Mouse (Mus musculus) activated CD4-positive, CD25-positive, alpha-beta regulatory T cell (primary cell): ENCODE measurements around the gene Nat14. TPM values are rescaled to one million over a fixed set of nuclear protein-coding genes. Genes with fewer than 3 reads are reported as not detected.

Source experiments
- polyA plus RNA-seq, 2 experiments: library from polyadenylated mRNA; unstranded; fragments of 100-300 nt; shearing (Covaris generic); gene quantifications; one replicate each; pipeline ENCODE4 v1.2.1; 2017

Nat14 gene
- under 1 TPM; 0.49 to 0.79 TPM for polyA plus RNA-seq

GRCm38 (mm10) chr7:4921824-4922482, at the start of gene Nat14:
TSS of gene Nat14 (plus strand) at chr7:4922028.

DNA sequence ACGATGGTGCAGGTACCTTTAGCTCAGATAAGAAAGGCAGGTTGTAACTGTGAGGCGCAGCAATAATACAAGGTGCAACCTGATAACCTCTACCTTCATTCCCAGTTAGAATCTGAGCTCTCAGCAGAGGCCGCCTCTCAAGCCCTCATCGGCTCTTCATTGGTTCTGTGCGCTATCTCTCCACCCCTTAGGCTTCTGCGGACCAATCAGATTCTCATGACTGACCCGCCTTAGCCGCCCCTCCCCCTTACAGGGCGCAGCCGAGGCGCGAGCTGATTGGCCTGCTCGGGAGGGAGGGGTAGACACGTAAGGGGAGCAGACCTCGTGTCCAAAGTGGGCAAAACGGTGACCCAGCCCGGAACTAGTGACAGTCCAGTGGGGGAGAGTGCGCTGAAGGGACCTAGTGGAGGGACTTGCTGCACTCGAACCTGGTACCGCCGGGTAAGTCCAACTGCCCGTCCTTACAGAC, 45.0 kb upstream of the Nat14 start, which contains the start of gene Isoc2a:
Gene Isoc2a, plus strand, starts transcription at position 401 of the 469 bp plus-strand sequence.

GRCm38 (mm10) chr7:4906466-4906950, 15.3 kb upstream of the Nat14 start, which contains the start of gene Gm36210:
TSS of gene Gm36210 (minus strand) at chr7:4906516.

DNA sequence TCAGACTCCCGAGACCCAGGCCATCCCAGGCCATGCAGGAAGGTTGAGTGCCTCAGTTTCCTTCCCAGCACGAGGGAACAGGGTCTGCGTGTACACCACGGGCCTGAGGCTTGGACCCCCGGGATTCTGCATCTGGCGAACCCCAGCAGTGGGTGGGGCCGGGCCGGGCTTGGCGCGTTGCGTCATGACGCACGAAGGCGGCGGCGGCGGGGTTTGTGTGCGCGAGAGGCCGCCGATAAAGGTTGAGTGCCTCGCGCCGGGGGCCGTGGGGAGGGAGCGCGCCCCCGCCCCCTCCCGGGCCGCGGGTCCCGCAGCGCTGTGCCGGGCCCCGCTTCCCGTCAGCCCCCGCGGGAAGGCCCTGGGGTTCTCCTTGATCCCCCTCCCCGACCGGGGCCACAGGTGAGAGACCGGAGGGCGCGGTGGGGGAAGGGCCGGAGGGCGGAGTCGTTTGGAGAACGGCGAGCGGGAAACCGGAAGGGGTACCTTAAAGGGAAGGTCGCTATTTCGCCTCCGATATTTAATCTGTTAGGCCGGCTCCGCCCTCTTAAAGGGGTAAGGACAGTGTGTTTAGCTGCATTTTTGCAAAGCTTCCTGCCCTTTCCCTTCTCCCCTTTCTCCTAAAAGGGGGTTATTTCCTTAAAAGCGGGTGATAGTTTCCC, 6.7 kb upstream of the Nat14 start, which contains the start of gene Zfp628:
Gene Zfp628, plus strand, starts transcription at position 211 of the 659 bp plus-strand sequence.

GRCm38 (mm10) chr7:4925441-4926381, 3.9 kb downstream of the Nat14 start, which contains the start of gene Ssc5d:
TSS of gene Ssc5d (plus strand) at chr7:4925785.

DNA sequence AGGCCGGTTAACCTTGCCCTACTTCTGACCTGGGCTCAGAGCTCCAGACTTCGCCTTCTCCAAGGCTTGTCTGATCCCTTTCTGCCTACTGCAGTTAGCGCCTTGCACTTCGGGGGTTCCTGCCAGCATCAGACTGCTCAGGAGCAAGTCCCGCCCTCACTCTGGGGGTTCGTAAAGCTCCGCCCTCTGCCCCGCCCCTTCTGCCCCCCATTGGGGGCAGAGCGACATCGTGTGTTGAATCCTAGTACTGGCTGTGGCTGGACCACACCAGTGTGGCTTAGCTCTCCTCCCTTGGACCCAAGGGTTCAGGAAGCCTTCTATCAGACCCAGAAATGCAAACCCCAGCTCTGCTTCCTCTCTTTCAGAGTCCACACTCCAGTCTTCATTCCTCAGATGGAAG, 42.4 kb downstream of the Nat14 start, which contains the start of gene Sbk2:
Gene Sbk2, minus strand, starts transcription at position 135 of the 400 bp plus-strand sequence.

GRCm38 (mm10) chr7:4971068-4971467, 49.2 kb downstream of the Nat14 start, which contains the start of gene Sbk3:
TSS of gene Sbk3 (minus strand) at chr7:4971168.

Other genes with a start within 250 kb of the Nat14 start
- 10 to 100 TPM; 53.0 to 59.9 TPM for gene Hspbp1, start 237.0 kb upstream of the Nat14 start, polyA plus RNA-seq
- under 1 TPM in 1 of 2 experiments, not detected in 1; 0.61 TPM for gene Brsk1, start 231.4 kb upstream of the Nat14 start, polyA plus RNA-seq
- under 1 TPM in 1 of 2 experiments, not detected in 1; 0.25 TPM for gene Tmem150b, start 196.8 kb upstream of the Nat14 start, polyA plus RNA-seq
- 10 to 100 TPM; 26.0 to 45.1 TPM for gene Kmt5c, start 181.9 kb upstream of the Nat14 start, polyA plus RNA-seq
- gene Cox6b2, start 168.9 kb upstream of the Nat14 start, polyA plus RNA-seq = 1 to 10 TPM; 3.0 to 9.5 TPM
- not detected for gene Fam71e2, start 150.7 kb upstream of the Nat14 start, polyA plus RNA-seq
- gene Il11, start 139.2 kb upstream of the Nat14 start, polyA plus RNA-seq = under 1 TPM; 0.16 to 0.20 TPM
- not detected for gene Tmem190, start 139.1 kb upstream of the Nat14 start, polyA plus RNA-seq
- 1 to 10 TPM; 5.5 to 8.8 TPM for gene Tmem238, start 132.4 kb upstream of the Nat14 start, polyA plus RNA-seq
- gene Rpl28, start 129.2 kb upstream of the Nat14 start, polyA plus RNA-seq = 100 to 1,000 TPM; 316 to 505 TPM
- 100 to 1,000 TPM; 126 to 185 TPM for gene Ube2s, start 109.4 kb upstream of the Nat14 start, polyA plus RNA-seq
- not detected for gene Shisa7, start 77.3 kb upstream of the Nat14 start, polyA plus RNA-seq
- gene Isoc2b, start 51.8 kb upstream of the Nat14 start, polyA plus RNA-seq = 10 to 100 TPM; 46.9 to 52.2 TPM
- under 1 TPM; 0.37 to 0.84 TPM for gene Isoc2a, start 44.9 kb upstream of the Nat14 start, polyA plus RNA-seq
- under 1 TPM in 1 of 2 experiments, not detected in 1; 0.32 TPM for gene Gm36210, start 15.5 kb upstream of the Nat14 start, polyA plus RNA-seq
- 1 to 10 TPM; 2.2 to 3.1 TPM for gene Zfp628, start 6.8 kb upstream of the Nat14 start, polyA plus RNA-seq
- not detected for gene Ssc5d, start 3.8 kb downstream of the Nat14 start, polyA plus RNA-seq
- not detected for gene Sbk2, start 42.4 kb downstream of the Nat14 start, polyA plus RNA-seq
- gene Sbk3, start 49.1 kb downstream of the Nat14 start, polyA plus RNA-seq = under 1 TPM in 1 of 2 experiments, not detected in 1; 0.05 TPM
- 10 to 100 TPM; 17.7 to 19.5 TPM for gene Zfp579, start 74.1 kb downstream of the Nat14 start, polyA plus RNA-seq
- 10 to 100 TPM; 31.1 to 33.7 TPM for gene Zfp524, start 92.4 kb downstream of the Nat14 start, polyA plus RNA-seq
- gene Fiz1, start 92.7 kb downstream of the Nat14 start, polyA plus RNA-seq = 10 to 100 TPM; 33.4 to 36.2 TPM
- 10 to 100 TPM in 1 of 2 experiments, 1 to 10 TPM in 1; 6.4 to 29.3 TPM for gene Gm44973, start 93.5 kb downstream of the Nat14 start, polyA plus RNA-seq
- gene Zfp865, start 98.3 kb downstream of the Nat14 start, polyA plus RNA-seq = 10 to 100 TPM; 10.4 to 11.4 TPM
- under 1 TPM; 0.18 to 0.86 TPM for gene Ccdc106, start 98.5 kb downstream of the Nat14 start, polyA plus RNA-seq
- gene 4632433K11Rik, start 112.1 kb downstream of the Nat14 start, polyA plus RNA-seq = not detected
- gene Zfp784, start 116.4 kb downstream of the Nat14 start, polyA plus RNA-seq = 1 to 10 TPM; 3.4 to 4.9 TPM
- 10 to 100 TPM in 1 of 2 experiments, 1 to 10 TPM in 1; 8.3 to 15.8 TPM for gene Zfp580, start 129.5 kb downstream of the Nat14 start, polyA plus RNA-seq
- 10 to 100 TPM; 87.8 to 91.8 TPM for gene U2af2, start 140.1 kb downstream of the Nat14 start, polyA plus RNA-seq
- gene Epn1, start 158.2 kb downstream of the Nat14 start, polyA plus RNA-seq = 10 to 100 TPM; 27.6 to 38.0 TPM
- gene Rfpl4, start 194.9 kb downstream of the Nat14 start, polyA plus RNA-seq = not detected
- under 1 TPM in 1 of 2 experiments, not detected in 1; 0.31 TPM for gene Rasl2-9, start 203.9 kb downstream of the Nat14 start, polyA plus RNA-seq
- under 1 TPM; 0.01 to 0.15 TPM for gene Vmn1r55, start 227.6 kb downstream of the Nat14 start, polyA plus RNA-seq